Mouse (Mus musculus) adrenal gland, adult (tissue): ENCODE measurements at regions not wholly inside any gene's neighbourhood (a gene's known extent, or its start where the extent isn't known, plus 50 kb on each side); places are given as distances from the start of the nearest gene placed in this dataset.

ENCODE experiments used
- DNase-seq, 2 experiments: peaks; one replicate each; pipeline ENCODE4 v3.0.0; 2022 to 2023; ENCODE audit warnings: low spot score in 1 of 2; ENCODE audit not compliant: inconsistent age in 2 of 2

GRCm38 (mm10) chr9:101677563-101677962 is 184.1 kb upstream of the 9630041A04Rik start:
- no peak for DNase-seq

- no peak for DNase-seq
Measured at GRCm38 (mm10) chr9:101670111-101670510, 191.5 kb upstream of the 9630041A04Rik start.

- no peak for DNase-seq
Measured at GRCm38 (mm10) chr9:101649816-101650215, 211.8 kb upstream of the 9630041A04Rik start.

DNA sequence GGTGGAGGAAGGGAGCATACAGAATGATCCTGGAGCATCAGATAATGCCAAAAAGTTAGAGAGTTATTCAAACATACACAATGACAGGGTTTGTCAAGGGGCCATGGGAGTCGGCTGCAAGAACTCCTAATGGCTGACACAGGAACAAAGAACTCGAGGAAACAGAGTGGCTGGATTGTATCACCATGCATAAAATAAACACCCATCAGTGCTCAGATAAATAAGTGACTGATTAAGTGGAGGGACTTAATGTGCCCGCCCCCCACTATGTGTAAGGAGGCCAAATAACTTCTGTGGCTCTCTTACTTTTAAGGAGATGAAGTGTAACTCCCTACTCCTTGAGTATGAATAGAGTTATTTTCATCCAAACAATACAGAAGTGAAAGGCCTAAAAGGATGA is 220.1 kb upstream of the 9630041A04Rik start:
- no peak for DNase-seq

DNA sequence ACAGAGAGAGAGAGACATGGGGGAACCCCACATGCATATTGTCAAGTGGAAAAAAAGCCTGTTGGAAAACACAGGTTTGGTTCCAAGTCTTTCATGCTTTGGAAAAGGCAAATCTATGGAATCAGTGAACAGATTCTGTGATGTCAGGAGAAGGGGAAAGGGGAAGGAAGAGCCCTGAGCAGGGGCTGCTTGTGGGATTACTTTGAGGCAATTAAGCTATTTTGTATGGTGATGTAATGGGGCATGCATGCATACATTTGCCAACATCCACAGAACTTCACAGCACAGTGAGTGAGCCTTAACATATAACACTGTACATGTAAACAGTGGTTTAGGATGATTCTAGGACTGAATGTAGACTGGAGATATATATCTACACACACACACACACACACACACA is 221.0 kb upstream of the 9630041A04Rik start:
- no peak for DNase-seq

DNA sequence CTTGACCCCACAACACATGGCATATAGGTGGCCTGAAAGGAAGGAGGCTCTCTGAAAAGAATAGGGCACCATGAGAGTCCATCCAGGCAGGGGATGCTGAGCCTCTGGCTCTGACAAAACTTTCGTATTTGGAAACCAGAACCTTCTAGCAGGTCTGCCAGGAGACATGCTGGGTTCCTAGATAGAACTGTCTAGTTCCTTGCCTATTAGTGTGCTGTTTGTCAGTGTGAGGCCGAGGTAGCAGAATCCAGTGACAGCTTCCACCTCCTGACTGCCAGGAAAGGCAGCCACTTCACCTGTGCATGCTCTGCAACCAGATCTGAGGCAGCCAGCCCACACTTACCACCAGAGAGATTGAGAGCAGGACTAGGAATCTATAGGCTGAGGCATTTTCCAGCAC is 245.4 kb upstream of the 9630041A04Rik start:
- DNase-seq, result no peak

DNA sequence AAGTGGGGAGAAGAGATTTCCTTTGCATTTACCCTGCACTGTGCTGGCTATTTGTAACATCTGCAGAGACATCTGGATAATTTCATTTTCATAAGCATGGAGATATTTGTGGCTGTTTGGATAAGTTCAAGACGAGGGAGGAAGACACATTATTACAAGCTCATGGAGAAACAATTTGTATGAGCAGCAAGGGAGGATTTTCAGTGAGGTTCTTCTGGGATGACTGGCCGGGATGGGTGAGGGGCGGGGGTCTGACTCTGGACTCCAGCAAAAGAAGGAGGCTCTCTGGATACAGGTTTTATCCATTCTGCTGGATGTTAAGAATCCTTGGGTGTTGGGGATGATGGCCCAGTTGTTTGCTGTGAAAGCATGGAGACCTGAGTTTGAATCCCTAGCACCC is 246.5 kb upstream of the 9630041A04Rik start:
- no peak for DNase-seq

- DNase-seq, result peak in 1 of 2 experiments; percentile 26
Measured at GRCm38 (mm10) chr9:101613933-101614332, 247.7 kb upstream of the 9630041A04Rik start.

- peak in 1 of 2 experiments; percentile 35 for DNase-seq
Measured at GRCm38 (mm10) chr9:101613471-101613870, 248.2 kb upstream of the 9630041A04Rik start.

- no peak for DNase-seq
Measured at GRCm38 (mm10) chr9:101612971-101613370, 248.7 kb upstream of the 9630041A04Rik start.

- DNase-seq, result peak in 1 of 2 experiments; percentile 36
Measured at GRCm38 (mm10) chr9:101612571-101612970, 249.1 kb upstream of the 9630041A04Rik start.

DNA sequence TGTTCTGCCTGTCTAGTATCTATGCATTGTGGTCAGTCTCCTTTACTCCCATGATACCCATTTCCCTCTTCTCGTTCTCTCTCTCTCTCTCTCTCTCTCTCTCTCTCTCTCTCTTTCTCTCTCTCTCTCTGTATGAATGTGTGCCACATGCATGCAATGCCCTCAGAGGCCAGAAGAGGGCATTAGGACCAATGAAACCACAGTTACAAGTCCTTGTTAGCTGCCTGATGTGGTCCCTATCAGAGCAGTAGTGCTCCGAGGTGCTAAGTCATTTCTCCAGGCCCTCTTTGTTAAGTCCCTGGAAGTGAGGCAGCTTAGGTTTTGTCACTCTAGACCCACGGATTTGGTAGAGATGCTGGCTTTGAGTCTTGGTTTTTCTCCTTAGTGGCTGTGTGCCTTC is 250.2 kb upstream of the 9630041A04Rik start:
- DNase-seq, result peak; percentile 9 to 43

- DNase-seq, result no peak
Measured at GRCm38 (mm10) chr9:101610806-101611443, 250.7 kb upstream of the 9630041A04Rik start.

- no peak for DNase-seq
Measured at GRCm38 (mm10) chr9:101610338-101610737, 251.3 kb upstream of the 9630041A04Rik start.

DNA sequence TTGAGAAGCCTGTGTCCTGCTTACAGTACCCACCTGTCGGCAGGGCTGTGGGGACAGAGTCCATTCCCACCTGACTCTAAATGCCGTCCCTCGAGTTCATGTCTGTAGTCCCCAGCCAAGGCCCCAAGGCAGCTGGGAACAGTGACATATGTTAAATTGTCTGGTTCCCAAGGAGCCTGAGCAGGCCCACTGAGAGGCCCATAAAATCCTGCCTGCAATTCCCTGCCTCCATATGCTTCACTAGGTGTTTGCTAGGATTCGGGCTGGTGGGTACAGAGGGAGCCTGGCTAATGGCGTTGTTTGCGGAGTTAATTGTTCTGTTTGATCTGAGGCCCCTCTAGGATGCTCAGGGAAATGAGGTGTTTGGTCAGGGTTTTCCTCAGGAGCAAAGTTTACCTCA is 258.8 kb upstream of the 9630041A04Rik start:
- no peak for DNase-seq

DNA sequence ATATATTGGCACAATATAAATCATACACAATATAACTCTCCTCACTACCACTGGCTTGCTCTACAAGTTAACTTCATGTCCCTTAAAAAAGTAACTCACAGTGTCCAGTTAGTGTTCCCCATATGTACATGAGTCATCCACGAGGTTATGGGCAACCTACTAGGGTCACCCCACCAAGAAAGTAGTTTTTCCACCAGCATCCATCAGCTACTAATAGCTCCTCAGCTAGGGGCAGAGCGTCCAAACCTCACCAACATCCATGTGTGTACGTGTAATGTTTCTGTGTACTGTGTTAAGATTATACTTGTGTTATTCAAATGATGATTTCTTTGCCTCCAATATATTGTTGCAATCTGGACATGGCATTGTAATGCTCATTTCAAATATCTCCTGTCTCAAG is 264.7 kb upstream of the 9630041A04Rik start:
- no peak for DNase-seq

DNA sequence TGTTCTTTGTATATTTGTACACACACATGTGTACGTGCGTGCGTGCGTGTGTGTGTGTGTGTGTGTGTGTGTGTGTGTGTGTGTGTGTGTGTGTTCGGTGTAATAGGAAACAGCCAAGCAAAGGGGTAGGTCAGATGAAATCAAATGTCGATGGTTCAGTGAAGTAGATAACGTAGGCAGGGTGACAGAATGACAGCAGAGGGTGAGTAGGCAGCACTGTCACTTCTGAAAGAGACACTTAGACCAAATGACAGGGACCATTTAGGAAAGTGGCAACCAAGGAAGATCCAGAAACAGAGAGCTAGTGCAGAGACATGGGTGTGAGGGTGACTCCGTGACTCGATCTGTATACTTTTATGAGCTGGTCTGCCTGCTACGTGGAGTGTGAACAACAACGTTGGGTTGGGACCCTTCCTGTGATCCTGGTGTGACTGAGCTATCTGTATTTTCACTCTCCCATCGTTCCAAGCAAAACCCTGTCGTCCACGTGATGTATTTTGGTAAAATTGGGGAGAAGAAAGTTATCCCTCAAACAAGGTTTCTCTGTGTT is 266.5 kb upstream of the 9630041A04Rik start:
- no peak for DNase-seq

- no peak for DNase-seq
Measured at GRCm38 (mm10) chr9:101592621-101593020, 269.0 kb upstream of the 9630041A04Rik start.

DNA sequence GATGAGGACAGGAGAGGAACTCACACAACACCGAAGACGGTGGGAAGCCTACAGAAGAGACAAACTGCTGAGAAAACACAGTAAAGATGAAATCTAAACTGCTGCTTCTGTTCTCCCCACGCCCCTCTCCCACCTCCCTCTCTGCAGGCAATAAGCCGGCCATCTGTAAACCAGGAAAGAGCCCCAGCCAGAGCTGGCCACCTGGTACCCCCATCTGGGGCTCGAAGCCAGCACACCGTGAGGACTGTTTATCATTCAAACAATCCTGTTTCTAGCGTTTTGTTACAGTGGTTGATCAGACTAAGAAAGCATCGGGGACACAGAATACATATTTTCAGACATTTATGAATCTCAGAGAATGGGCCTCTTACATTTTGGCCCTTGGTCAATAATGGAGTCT is 270.0 kb upstream of the 9630041A04Rik start:
- DNase-seq, result no peak

GRCm38 (mm10) chr9:101590310-101590709 is 271.3 kb upstream of the 9630041A04Rik start:
- DNase-seq, result no peak

GRCm38 (mm10) chr9:101581064-101581463 is 280.6 kb upstream of the 9630041A04Rik start:
- DNase-seq, result no peak

DNA sequence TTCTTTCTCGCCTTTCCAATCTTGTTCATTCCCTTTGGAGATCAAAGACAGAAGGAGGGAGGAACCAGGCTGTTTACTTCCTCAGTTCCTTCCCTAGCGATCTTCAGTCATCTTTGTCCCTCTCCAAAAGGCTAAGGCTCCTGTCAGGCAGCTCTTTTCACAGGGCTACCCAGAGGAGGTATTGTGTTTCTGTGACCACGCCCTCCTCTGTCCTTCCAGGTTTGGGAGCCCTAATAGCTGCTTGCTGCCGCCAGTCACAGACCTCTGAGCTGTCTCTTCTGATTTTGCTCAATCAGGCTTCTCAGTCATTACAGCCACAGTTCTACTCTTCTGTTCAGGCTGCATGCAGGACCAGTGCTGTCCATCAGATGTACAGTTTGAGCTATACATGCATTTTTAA is 290.9 kb upstream of the 9630041A04Rik start:
- no peak for DNase-seq

DNA sequence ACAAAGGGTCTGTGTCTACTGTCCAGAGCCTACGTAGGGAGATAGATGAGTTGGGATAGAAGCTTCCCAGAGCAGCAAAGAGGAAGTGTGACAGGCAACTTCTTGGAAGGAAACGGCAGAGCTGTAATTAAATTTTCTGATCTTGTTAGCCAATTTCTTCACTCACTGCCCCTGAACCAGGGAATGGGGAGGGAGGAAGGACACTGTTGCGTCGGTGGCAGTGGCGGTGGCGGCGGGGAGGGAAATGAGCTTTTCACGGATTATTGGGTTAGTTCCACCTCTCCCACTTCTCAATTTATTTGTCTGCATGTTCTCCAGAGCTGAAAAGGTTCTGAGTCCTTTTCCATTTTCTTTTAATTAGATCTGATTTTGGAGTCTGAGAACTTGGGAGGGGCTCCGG is 298.4 kb upstream of the 9630041A04Rik start:
- no peak for DNase-seq
